Mouse (Mus musculus) liver, postnatal 0 days (tissue): ENCODE results near the gene Dpf2. TPM values are rescaled to one million over a fixed set of nuclear protein-coding genes. Genes with fewer than 3 reads are reported as not detected.
A peak's percentile ranks its signal among the peaks of the same experiment; 100 is the strongest.

Experiments
- ATAC-seq: fragments of 200-750 bp; cut with Nextera tagmentation; 2 replicates; pipeline ENCODE4 v1.8.0; 2017; ENCODE audit warnings: mild to moderate bottlenecking, moderate library complexity
- DNase-seq: peaks from one replicate; pipeline ENCODE4 v3.0.0-alpha.2; 2016
- H3K27ac ChIP-seq: fragments of 300-500 bp; sonication (generic); 2 replicates; pipeline ENCODE4 v1.5.1; 2014; ENCODE audit warnings: antibody characterized with exemption, moderate library complexity, mild to moderate bottlenecking, low read depth
- H3K27me3 ChIP-seq: fragments of 300-500 bp; sonication (generic); 2 replicates; pipeline ENCODE4 v1.6.1; 2014; ENCODE audit warnings: low read length, control low read depth, mixed read lengths; ENCODE audit not compliant: insufficient read depth
- H3K36me3 ChIP-seq: fragments of 300-500 bp; sonication (generic); replicated peaks from 2 replicates; pipeline ENCODE4 v1.6.1; 2014; ENCODE audit warnings: mild to moderate bottlenecking, control low read depth, low read length, moderate library complexity, mixed read lengths; ENCODE audit not compliant: insufficient read depth
- H3K4me1 ChIP-seq: fragments of 300-500 bp; sonication (generic); 2 replicates; pipeline ENCODE4 v1.6.1; 2014; ENCODE audit warnings: antibody characterized with exemption, mild to moderate bottlenecking, control low read depth; ENCODE audit not compliant: insufficient read depth
- H3K4me2 ChIP-seq: fragments of 300-500 bp; sonication (generic); 2 replicates; pipeline ENCODE4 v1.6.1; 2014; ENCODE audit warnings: low read depth, mild to moderate bottlenecking, low read length, moderate library complexity, mixed read lengths
- H3K4me3 ChIP-seq: fragments of 300-500 bp; sonication (generic); 2 replicates; pipeline ENCODE4 v1.5.1; 2014; ENCODE audit warnings: low read depth, low read length
- H3K9ac ChIP-seq: fragments of 300-500 bp; sonication (generic); replicated peaks from 2 replicates; pipeline ENCODE4 v1.6.1; 2014; ENCODE audit warnings: mild to moderate bottlenecking, moderate library complexity
- H3K9me3 ChIP-seq: fragments of 300-500 bp; sonication (generic); 2 replicates; pipeline ENCODE4 v1.6.1; 2016; ENCODE audit warnings: mild to moderate bottlenecking, control low read depth, low read length, mixed read lengths
- CTCF ChIP-seq: sonication (generic); IDR thresholded peaks from 2 replicates; pipeline ENCODE4 v1.5.1; 2016; ENCODE audit warnings: antibody characterized with exemption, low read depth
- EP300 ChIP-seq: IDR thresholded peaks from 2 replicates; pipeline ENCODE4 v1.6.1; 2016; ENCODE audit warnings: antibody characterized with exemption, low read depth, mild to moderate bottlenecking
- WGBS: fragments of 180-500 bp; shearing (Covaris S2); extraction: QIAGEN DNeasy Blood & Tissue Kit; methylation state at CpG from one replicate; pipeline ENCODE4 v1.1.7; 2014; ENCODE audit not compliant: insufficient replicate concordance; 5-methylcytosine and 5-hydroxymethylcytosine counted together
- polyA plus RNA-seq: library from polyadenylated mRNA; unstranded; fragments of >200 nt; fragmentation: Nextera tagmentation; extraction: Ambion mirVana; gene quantifications from 2 replicates; pipeline ENCODE4 v1.2.1, GENCODE M21; 2015

Dpf2 gene
- polyA plus RNA-seq, 1 experiment from 2014 or later: 32.6 TPM

- 56% methylated on average over 7 of the region's 7 CpGs for WGBS
- Histone ChIP-seq H3K4me3 (no peak overlapping the region), H3K36me3 (peaks cover 57% of the 10 kb centered on the region)
These were observed 32.2 kb upstream of the Dpf2 start for GRCm38 (mm10) chr19:5945027-5945426.

GRCm38 (mm10) chr19:5944145-5944544, 31.3 kb upstream of the Dpf2 start:
- no peaks in the 10 kb centered on the region for H3K27me3 ChIP-seq
- no peak for DNase-seq
- no peak overlapping the region for H3K4me3 ChIP-seq
- 59% methylated on average over 8 of the region's 8 CpGs for WGBS
- H3K9me3 ChIP-seq: no peaks in the 10 kb centered on the region
- TF ChIP-seq CTCF: no peak
- TF ChIP-seq EP300: no peak
- H3K4me1 ChIP-seq: peaks cover 14% of the 10 kb centered on the region
- no peak for ATAC-seq
- peaks cover 54% of the 10 kb centered on the region for H3K36me3 ChIP-seq
- H3K4me2 ChIP-seq: no peak overlapping the region
- H3K27ac ChIP-seq: 0 out of 2 replicates have a peak overlapping the region, but pooled peaks have one; percentile 29
- H3K9ac ChIP-seq: no peak overlapping the region

More at GRCm38 (mm10) chr19:5945027-5945426, 32.2 kb upstream of the Dpf2 start:
- Histone ChIP-seq H3K9me3 (no peaks in the 10 kb centered on the region), H3K27me3 (no peaks in the 10 kb centered on the region), H3K27ac (peak overlapping the region; percentile 67), H3K9ac (no peak overlapping the region), H3K4me2 (no peak overlapping the region), H3K4me1 (peaks cover 14% of the 10 kb centered on the region)
- peak; percentile 60 for ATAC-seq
- no peak for DNase-seq
- no peak for TF ChIP-seq CTCF
- TF ChIP-seq EP300: no peak

GRCm38 (mm10) chr19:5943404-5943803, 30.6 kb upstream of the Dpf2 start:
- no peak overlapping the region for H3K27ac ChIP-seq
- no peak overlapping the region for H3K4me2 ChIP-seq
- 93% methylated on average over 15 of the region's 15 CpGs for WGBS
- no peak for TF ChIP-seq EP300
- TF ChIP-seq CTCF: no peak
- no peaks in the 10 kb centered on the region for H3K27me3 ChIP-seq
- ATAC-seq (no peak), DNase-seq (no peak)
- peaks cover 50% of the 10 kb centered on the region for H3K36me3 ChIP-seq
- H3K4me1 ChIP-seq: peaks cover 17% of the 10 kb centered on the region
- H3K9me3 ChIP-seq: no peaks in the 10 kb centered on the region
- H3K9ac ChIP-seq: no peak overlapping the region
- H3K4me3 ChIP-seq: no peak overlapping the region

GRCm38 (mm10) chr19:5942581-5942980, 29.8 kb upstream of the Dpf2 start:
- Histone ChIP-seq H3K36me3 (peaks cover 44% of the 10 kb centered on the region), H3K9me3 (no peaks in the 10 kb centered on the region), H3K9ac (no peak overlapping the region), H3K27me3 (no peaks in the 10 kb centered on the region), H3K4me3 (no peak overlapping the region), H3K27ac (no peak overlapping the region), H3K4me2 (no peak overlapping the region), H3K4me1 (peaks cover 25% of the 10 kb centered on the region)
- ATAC-seq (no peak), DNase-seq (no peak)
- no peak for TF ChIP-seq CTCF
- no peak for TF ChIP-seq EP300
- 91% methylated on average over 7 of the region's 7 CpGs for WGBS

- Histone ChIP-seq H3K9ac (no peak overlapping the region), H3K4me1 (peaks cover 29% of the 10 kb centered on the region), H3K4me2 (no peak overlapping the region), H3K27ac (no peak overlapping the region), H3K36me3 (peaks cover 37% of the 10 kb centered on the region), H3K9me3 (no peaks in the 10 kb centered on the region), H3K4me3 (no peak overlapping the region), H3K27me3 (no peaks in the 10 kb centered on the region)
- 88% methylated on average over 10 of the region's 10 CpGs for WGBS
- no peak for ATAC-seq
- TF ChIP-seq CTCF (no peak), EP300 (no peak)
- no peak for DNase-seq
These were observed 27.8 kb upstream of the Dpf2 start for GRCm38 (mm10) chr19:5940656-5941055.

GRCm38 (mm10) chr19:5940173-5940572, 27.4 kb upstream of the Dpf2 start:
- DNase-seq: no peak
- Histone ChIP-seq H3K4me2 (no peak overlapping the region), H3K27ac (no peak overlapping the region), H3K9ac (no peak overlapping the region), H3K36me3 (peaks cover 33% of the 10 kb centered on the region), H3K4me1 (peaks cover 27% of the 10 kb centered on the region), H3K27me3 (no peaks in the 10 kb centered on the region), H3K9me3 (no peaks in the 10 kb centered on the region), H3K4me3 (no peak overlapping the region)
- TF ChIP-seq EP300 (no peak), CTCF (no peak)
- no peak for ATAC-seq
- 66% methylated on average over 4 of the region's 4 CpGs for WGBS

- peaks cover 26% of the 10 kb centered on the region for H3K4me1 ChIP-seq
- DNase-seq (no peak), ATAC-seq (no peak)
- H3K27me3 ChIP-seq: no peaks in the 10 kb centered on the region
- H3K27ac ChIP-seq: no peak overlapping the region
- H3K36me3 ChIP-seq: peaks cover 32% of the 10 kb centered on the region
- TF ChIP-seq CTCF: no peak
- no peak for TF ChIP-seq EP300
- H3K9me3 ChIP-seq: no peaks in the 10 kb centered on the region
- no peak overlapping the region for H3K9ac ChIP-seq
- no peak overlapping the region for H3K4me3 ChIP-seq
- no peak overlapping the region for H3K4me2 ChIP-seq
- WGBS: 91% methylated on average over 5 of the region's 5 CpGs
These were observed 26.9 kb upstream of the Dpf2 start for GRCm38 (mm10) chr19:5939715-5940114.
